Mouse (Mus musculus) hematopoietic multipotent progenitor cell, adult 10-12 weeks (in vitro differentiated cells): Measurements from ENCODE around the gene Tysnd1. TPM values are rescaled to one million over a fixed set of nuclear protein-coding genes. Genes with fewer than 3 reads are reported as not detected.

Experiments used
- polyA plus RNA-seq: library from polyadenylated mRNA; stranded (reverse); fragments of >175 nt; gene quantifications from 2 replicates; pipeline ENCODE4 v1.2.3, GENCODE M21; 2012; ENCODE audit warnings: low replicate concordance

The Tysnd1 gene
- polyA plus RNA-seq = 79.5 and 229 TPM in 2 replicates

GRCm38 (mm10) chr10:61694870-61695670 lies at the start of gene Tysnd1:
Gene Tysnd1 (plus strand): TSS chr10:61695514.

GRCm38 (mm10) chr10:61647790-61648736 lies 47.3 kb upstream of the Tysnd1 start, which contains the start of gene Ppa1:
Gene Ppa1 (plus strand): TSS chr10:61648552.

GRCm38 (mm10) chr10:61680015-61680913 lies 15.1 kb upstream of the Tysnd1 start, which contains the start of gene Sar1a:
Gene Sar1a (plus strand): TSS chr10:61680299.

GRCm38 (mm10) chr10:61714771-61715461 lies 19.6 kb downstream of the Tysnd1 start, which contains the start of gene Aifm2:
Gene Aifm2 (plus strand): TSS chr10:61715263.

Other genes starting within 250 kb of the Tysnd1 start
- 98.6 and 162 TPM in 2 replicates for gene Eif4ebp2, start 242.9 kb upstream of the Tysnd1 start, polyA plus RNA-seq
- gene Lrrc20, start 219.7 kb upstream of the Tysnd1 start, polyA plus RNA-seq = 5.3 and 10.9 TPM in 2 replicates
- not detected in 2 replicates for gene Npffr1, start 100.0 kb upstream of the Tysnd1 start, polyA plus RNA-seq
- gene Ppa1, start 47.0 kb upstream of the Tysnd1 start, polyA plus RNA-seq = 8.3 and 12.5 TPM in 2 replicates
- 52.4 and 60.7 TPM in 2 replicates for gene Sar1a, start 15.2 kb upstream of the Tysnd1 start, polyA plus RNA-seq
- 2.0 and 2.6 TPM in 2 replicates for gene Aifm2, start 19.7 kb downstream of the Tysnd1 start, polyA plus RNA-seq
- gene H2afy2, start 88.6 kb downstream of the Tysnd1 start, polyA plus RNA-seq = 0.08 TPM in 1 of 2 replicates, not detected in the other